In genomic region chr3:142063536-142064226, GRCm38 (mm10) we compare ENCODE assay signal across 10 mouse cellular contexts.
DNase-seq lines count a peak whose midpoint lies in the region; ATAC-seq and TF ChIP-seq lines count a peak whose summit lies in the region.
"Had no signal": no experiment of that assay in that cellular context is flagged by ENCODE, and none has a peak within 500 bp of the region (broad histone marks: within the 10 kb centered on the region; RNA-seq: fewer than 3 reads in every experiment).

No protein-coding gene starts in this region.

- intact Hi-C loops in left cerebral cortex, adult 2 months (cut with DNase I) = loop anchor here (5.0 kb wide), 1 partner anchor 214 kb away; no protein-coding TSS in a partner anchor

- no peaks in the 10 kb centered on the region for H3K36me3 ChIP-seq in embryonic facial prominence, embryonic 12.5 days
- H3K36me3 ChIP-seq in hindbrain, embryonic 16.5 days (ENCODE audit: control insufficient read depth, insufficient read depth, low read length) = no peaks in the 10 kb centered on the region
- H3K36me3 ChIP-seq: heart, embryonic 15.5 days had no signal

- H3K9ac ChIP-seq in embryonic facial prominence, embryonic 12.5 days = no peak overlapping the region
- no peak overlapping the region for H3K9ac ChIP-seq in hindbrain, embryonic 16.5 days (ENCODE audit: low read depth, low read length)
- H3K9ac ChIP-seq: heart, embryonic 15.5 days had no signal

- ATAC-seq in embryonic facial prominence, embryonic 12.5 days (ENCODE audit: insufficient number of reproducible peaks, insufficient read depth, low FRiP score, low TSS enrichment) = peak; percentile 83
- peak; percentile 96 for ATAC-seq in hindbrain, embryonic 16.5 days
- ATAC-seq: Patski had no signal

- H3K4me2 ChIP-seq in embryonic facial prominence, embryonic 12.5 days (replicated peaks) = peak overlapping the region; percentile 18; the same call in 1 of the 2 replicates
- no peak overlapping the region for H3K4me2 ChIP-seq in hindbrain, embryonic 16.5 days (ENCODE audit: low read length)
- H3K4me2 ChIP-seq: heart, embryonic 15.5 days had no signal

- peak overlapping the region; percentile 24 for H3K27ac ChIP-seq in embryonic facial prominence, embryonic 12.5 days
- no peak overlapping the region for H3K27ac ChIP-seq in hindbrain, embryonic 16.5 days (ENCODE audit: low read depth, low read length)
- no peak overlapping the region for H3K27ac ChIP-seq in left cerebral cortex, adult 2 months
- H3K27ac ChIP-seq: heart, embryonic 15.5 days had no signal

- DNase-seq in brain, adult 2 months (ENCODE audit: low read depth, low spot score) = peak; percentile 12
- DNase-seq in lung, postnatal 25 days (ENCODE audit: low spot score) = peak; percentile 26
- peak; percentile 9 for DNase-seq in yolk sac, embryonic 10.5 days (ENCODE audit: low spot score)
- DNase-seq in thymus, postnatal 10 days (ENCODE audit: low spot score in 2 of 2) = no peak
- no peak for DNase-seq in left cerebral cortex, adult 2 months (ENCODE audit: extremely low spot score in 1 of 2, low spot score in 2 of 2)
- no peak for DNase-seq in thymus, postnatal 36 days

- TF ChIP-seq CTCF in left cerebral cortex, adult 2 months (IDR thresholded peaks at IDR 0.05) = no peak

- no peaks in the 10 kb centered on the region for H3K27me3 ChIP-seq in embryonic facial prominence, embryonic 12.5 days
- H3K27me3 ChIP-seq in hindbrain, embryonic 16.5 days (replicated peaks; ENCODE audit: control insufficient read depth, insufficient read depth, low read length) = no peaks in the 10 kb centered on the region
- H3K27me3 ChIP-seq: heart, embryonic 15.5 days had no signal

- no peak overlapping the region for H3K4me3 ChIP-seq in embryonic facial prominence, embryonic 12.5 days
- no peak overlapping the region for H3K4me3 ChIP-seq in hindbrain, embryonic 16.5 days (ENCODE audit: low read length)
- H3K4me3 ChIP-seq in left cerebral cortex, adult 2 months = no peak overlapping the region
- H3K4me3 ChIP-seq: heart, embryonic 15.5 days had no signal

- H3K9me3 ChIP-seq in embryonic facial prominence, embryonic 12.5 days = no peaks in the 10 kb centered on the region
- H3K9me3 ChIP-seq in hindbrain, embryonic 16.5 days (ENCODE audit: control insufficient read depth, low read length) = no peaks in the 10 kb centered on the region
- H3K9me3 ChIP-seq: heart, embryonic 15.5 days had no signal

- 19% methylated on average over 12 of the region's 12 CpGs for WGBS in embryonic facial prominence, embryonic 12.5 days
- 16% methylated on average over 12 of the region's 12 CpGs for WGBS in hindbrain, embryonic 16.5 days

- H3K4me1 ChIP-seq in embryonic facial prominence, embryonic 12.5 days = peaks cover 18% of the 10 kb centered on the region
- no peaks in the 10 kb centered on the region for H3K4me1 ChIP-seq in hindbrain, embryonic 16.5 days (ENCODE audit: control insufficient read depth, insufficient read depth, low read depth, low read length)
- H3K4me1 ChIP-seq: heart, embryonic 15.5 days had no signal

Comparison
In these comparisons a context has a peak if more than half of its experiments do, and no peak if none do; other contexts are left out.
1. DNase-seq: peak in brain, adult 2 months (single experiment), lung, postnatal 25 days (single experiment) and yolk sac, embryonic 10.5 days (single experiment); none in thymus, postnatal 10 days (0 of 2), left cerebral cortex, adult 2 months (0 of 2) and thymus, postnatal 36 days (0 of 2).